Mouse (Mus musculus) liver, adult (tissue): ENCODE results near the gene Opa3.

Experiments
- GATA4 ChIP-seq: IDR thresholded peaks from 2 replicates; pipeline ENCODE4 v1.6.1; 2014; ENCODE audit warnings: mild to moderate bottlenecking, low read length; ENCODE audit not compliant: insufficient replicate concordance

The Opa3 gene

DNA sequence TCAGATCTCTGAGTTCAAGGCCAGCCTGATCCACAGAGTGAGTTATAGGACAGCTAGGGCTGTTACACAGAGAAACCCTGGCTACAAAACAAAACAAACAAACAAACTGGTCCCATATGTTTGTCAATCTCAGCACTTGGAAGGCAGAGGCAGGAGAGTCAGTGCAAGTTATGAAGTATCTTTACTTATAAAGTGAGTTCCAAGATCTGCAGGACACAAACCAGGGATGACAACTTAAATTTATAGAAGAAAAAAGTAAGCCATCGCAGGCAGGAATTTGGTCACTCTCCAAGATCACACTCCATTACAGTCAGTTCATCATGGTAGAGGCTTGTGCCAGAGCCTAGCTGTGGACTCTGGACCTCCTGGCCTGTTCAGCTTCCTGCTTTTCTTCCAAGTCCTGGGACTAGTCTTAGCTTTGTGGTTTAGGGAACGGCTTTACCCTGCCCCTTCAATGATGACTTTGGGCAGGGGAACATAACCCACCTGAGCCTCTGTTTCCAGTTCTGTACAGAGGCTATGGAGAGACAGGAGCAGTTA lies 2.0 kb downstream of the Opa3 start:
- no peak for TF ChIP-seq GATA4

DNA sequence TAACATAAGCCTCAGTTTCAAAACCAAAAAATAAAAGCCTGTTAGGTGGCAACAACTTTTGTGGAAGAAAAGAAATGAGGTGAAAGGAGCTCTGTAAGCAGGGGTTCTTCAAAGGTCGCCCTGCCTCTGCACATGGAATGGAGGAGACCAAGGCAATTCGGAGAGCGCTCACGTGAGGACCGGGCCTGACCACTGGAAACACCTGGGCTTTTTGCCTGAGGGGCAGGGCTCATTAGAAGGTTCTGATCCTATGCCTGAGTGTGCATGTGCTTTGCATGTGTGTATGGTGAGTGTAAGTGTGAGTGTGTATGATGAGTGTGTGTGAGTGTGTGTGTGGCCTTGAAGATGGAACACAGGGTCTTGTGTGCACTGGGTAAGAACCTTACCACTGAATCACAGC lies 2.8 kb downstream of the Opa3 start:
- TF ChIP-seq GATA4: no peak

GRCm38 (mm10) chr7:19231849-19232248 lies 3.7 kb downstream of the Opa3 start:
- no peak for TF ChIP-seq GATA4

GRCm38 (mm10) chr7:19234652-19235051 lies 6.5 kb downstream of the Opa3 start:
- TF ChIP-seq GATA4: no peak

- peak; percentile 81 for TF ChIP-seq GATA4
Observed at GRCm38 (mm10) chr7:19235092-19235671, 7.0 kb downstream of the Opa3 start.

DNA sequence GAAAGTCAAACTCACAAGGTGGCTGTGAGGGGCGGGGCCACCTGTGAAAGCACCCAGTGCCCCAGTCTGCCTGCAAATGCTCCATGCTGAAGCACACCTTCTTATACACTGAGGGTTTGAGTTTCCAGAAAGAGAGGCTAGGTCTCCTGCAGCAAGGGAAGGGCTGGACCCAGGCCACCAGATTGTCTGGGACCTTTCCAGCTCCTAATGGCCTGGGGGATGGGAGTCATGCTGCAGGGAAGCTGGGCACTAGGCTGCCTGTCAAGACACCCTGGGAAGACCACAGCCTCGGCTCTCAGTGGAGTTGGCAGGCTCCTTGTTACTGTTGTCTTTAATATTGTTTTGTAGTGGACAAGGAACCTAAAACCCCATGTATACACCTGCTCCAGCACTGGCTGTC lies 8.3 kb downstream of the Opa3 start:
- no peak for TF ChIP-seq GATA4

DNA sequence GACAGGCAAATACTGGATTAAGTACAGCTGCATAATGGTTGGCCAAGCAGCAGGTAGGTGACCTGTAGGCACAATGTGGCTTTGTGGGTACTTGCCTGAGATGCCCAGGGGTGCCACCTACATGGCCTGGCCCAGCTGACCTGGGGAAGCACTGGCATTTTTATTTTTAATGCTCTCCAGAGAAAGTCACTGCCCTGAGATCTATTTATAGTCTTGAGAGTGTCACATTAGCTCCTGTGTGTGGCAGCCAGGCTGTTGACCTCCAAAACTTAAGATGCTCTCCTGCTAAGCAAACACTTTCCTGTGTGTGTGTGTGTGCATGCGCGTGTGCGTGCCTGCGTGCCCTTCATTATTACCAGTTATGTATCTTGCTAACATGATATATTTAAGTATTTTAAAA lies 10.2 kb downstream of the Opa3 start:
- TF ChIP-seq GATA4: no peak

GRCm38 (mm10) chr7:19239423-19239822 lies 11.3 kb downstream of the Opa3 start:
- TF ChIP-seq GATA4: no peak

DNA sequence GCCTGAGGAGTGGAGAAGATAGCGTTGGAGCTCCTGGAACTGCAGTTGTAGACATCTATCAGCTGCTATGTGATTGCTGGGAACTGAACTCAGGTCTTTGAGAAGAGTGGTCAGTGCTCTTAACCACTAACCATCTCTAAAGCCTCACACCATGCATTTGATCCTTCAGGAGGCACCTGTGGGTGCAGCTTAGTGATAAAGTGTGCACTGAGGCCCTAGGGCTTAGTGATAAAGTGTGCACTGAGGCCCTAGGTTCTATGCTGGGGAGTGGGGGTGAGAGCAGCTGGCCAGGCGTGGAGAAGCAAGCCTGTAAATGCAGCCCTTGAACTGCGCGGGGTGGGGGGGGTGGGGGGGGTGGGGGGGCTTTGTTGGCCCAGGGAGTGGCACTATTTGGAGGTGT lies 11.9 kb downstream of the Opa3 start:
- no peak for TF ChIP-seq GATA4

DNA sequence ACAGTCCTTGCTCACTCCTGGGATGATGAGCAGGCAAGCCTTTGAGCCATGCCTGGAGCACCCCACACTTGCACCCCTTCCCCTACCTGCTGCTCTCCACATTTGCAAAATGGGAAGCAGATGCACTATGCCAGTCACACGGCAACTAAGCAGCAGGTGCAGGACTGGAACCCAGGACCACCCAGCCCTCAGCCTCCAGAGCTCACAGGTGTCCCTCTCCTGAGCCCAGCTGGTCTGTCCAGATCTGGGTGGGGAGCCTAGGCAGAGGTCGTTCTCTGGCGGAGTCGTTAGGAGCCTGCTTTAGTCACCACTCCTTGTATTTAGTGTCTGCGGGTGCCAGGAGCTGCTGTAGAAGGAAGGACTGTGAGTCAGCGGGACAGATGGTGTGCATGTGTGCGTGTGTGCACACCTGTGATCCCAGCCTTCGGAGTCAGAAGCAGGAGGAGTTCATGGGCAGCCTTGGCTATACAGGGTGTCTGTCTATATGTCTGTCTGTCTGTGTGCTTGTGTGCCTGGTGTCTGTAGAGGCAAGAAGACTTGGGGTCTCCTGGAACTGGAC lies 12.8 kb downstream of the Opa3 start:
- TF ChIP-seq GATA4: no peak

DNA sequence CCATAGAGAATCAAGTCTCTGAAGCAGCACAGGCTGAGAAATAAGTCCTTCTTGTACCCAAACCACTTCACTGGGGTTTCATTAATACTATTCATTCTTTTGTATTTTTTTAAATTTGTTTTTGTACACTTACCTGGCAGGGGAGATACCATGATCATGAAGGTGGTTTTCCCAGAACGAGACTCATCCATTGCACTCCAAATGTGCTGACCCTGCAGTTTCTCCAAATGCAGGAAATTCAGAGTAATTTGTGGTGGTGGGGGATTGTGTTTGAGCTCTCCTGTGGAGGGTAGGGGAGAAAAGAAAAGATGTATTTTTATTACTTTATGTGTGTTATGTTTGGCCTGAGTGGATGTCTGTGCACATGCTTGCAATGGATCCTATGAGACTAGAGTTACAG lies 13.9 kb downstream of the Opa3 start:
- TF ChIP-seq GATA4: no peak

GRCm38 (mm10) chr7:19243858-19244257 lies 15.7 kb downstream of the Opa3 start:
- no peak for TF ChIP-seq GATA4

DNA sequence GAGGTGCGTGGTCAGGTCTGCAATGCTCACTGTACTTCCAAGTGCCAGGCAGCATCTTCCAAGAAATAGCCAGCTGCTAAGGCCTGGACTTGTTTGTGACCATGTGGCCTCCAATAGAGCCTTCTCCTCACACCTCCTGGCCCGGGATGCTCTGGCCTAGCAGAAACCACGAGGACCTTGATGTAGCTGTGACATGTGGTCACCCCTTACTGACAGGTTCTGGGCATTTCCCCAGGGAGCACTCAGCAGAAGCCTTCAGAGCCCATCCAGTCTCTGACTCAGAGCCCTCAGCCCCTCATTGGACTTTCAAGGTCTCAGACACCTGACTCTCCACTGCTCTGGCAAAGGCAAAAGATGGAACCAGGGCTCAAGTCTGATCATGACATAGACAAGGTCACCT lies 16.9 kb downstream of the Opa3 start:
- no peak for TF ChIP-seq GATA4

DNA sequence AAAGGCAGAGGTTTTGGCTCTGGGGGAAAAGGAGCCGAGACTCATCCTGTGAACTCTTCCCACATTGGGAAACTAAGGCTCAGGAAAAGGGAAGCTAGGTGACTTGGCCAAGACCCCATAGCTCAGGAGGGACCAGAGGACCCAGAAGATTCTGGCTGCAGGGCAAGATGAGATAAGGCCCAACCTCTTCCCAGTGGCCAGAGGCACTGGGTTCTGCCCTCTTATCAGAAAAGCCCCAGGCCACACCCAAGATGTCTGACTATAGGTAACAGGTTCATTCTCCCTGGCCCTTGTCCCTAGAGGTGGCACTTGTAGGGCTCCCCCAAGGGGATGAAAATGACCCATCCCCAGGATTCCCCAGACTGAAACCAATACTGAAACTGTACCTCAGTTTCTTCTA lies 18.7 kb downstream of the Opa3 start:
- no peak for TF ChIP-seq GATA4

GRCm38 (mm10) chr7:19247511-19247910 lies 19.4 kb downstream of the Opa3 start:
- no peak for TF ChIP-seq GATA4

DNA sequence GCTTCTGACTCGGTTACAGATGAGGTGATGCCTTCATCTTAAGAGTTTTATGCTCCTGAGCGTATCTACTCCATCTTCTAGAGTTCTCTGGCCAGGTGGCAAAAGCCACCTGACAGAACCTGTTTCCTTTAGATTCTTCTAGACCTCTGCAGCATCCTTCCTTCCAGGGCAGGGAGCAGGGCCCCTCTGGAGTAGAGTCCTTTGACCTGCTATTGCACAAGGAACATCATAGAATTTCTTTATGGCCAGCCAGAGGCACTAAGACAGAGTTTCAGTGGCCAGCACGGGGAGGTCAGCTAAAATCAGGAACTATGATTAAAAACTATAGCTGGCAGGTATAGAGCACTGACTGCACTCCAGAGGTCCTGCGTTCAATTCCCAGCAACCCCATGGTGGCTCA lies 23.9 kb downstream of the Opa3 start:
- TF ChIP-seq GATA4: no peak

DNA sequence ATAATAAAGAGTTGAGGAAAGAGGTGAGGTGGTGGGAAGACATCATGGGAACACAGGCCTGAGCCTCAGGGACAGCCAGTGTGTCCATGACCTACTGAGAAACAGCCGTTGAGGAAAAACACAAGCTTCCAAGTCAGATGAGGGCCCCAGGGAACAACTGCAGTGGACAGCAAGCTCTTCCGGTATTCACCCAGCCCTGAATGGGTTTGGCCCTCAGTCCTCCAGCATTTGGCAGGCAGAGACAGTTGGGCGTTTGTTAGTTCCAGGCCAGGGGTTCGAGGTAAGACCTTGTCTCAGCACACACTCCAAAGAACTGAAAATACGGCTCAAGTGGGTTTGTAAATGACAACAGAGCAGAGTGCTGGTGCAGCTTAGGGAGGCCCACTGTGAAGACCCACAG lies 25.3 kb downstream of the Opa3 start:
- no peak for TF ChIP-seq GATA4
